Mouse (Mus musculus) stomach, postnatal 0 days (tissue): ENCODE results near the gene Sox15.

ENCODE experiments used
- CTCF ChIP-seq: IDR thresholded peaks from 2 replicates; pipeline ENCODE4 v1.5.1; 2016; ENCODE audit warnings: antibody characterized with exemption, low read depth, mild to moderate bottlenecking, moderate library complexity
- EP300 ChIP-seq: optimal IDR thresholded peaks from 2 replicates; pipeline ENCODE3; 2016; ENCODE audit warnings: antibody characterized with exemption

DNA sequence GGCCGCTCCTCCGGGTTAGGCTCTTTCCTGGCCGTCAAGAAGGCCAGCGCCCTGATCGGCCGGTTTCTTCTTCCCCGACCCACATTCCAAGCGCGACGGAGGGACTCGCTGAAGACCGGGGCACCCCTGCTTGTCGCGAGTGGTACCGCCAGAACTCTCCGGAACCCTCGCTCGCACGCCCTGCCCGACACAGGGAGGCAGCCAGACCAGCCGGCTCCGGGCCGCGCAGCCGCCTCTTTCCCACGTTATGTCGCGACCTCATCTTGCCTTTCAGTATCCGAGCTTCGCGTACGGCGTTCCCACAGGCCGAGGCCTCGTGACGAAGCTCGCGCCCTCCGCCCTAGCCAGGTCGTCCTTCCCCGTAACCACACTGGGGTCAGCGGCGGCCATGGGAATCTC is 16.6 kb downstream of the Sox15 start:
- TF ChIP-seq CTCF = no peak
- no peak for TF ChIP-seq EP300
